Mouse (Mus musculus): Measurements from ENCODE around the gene Slx4ip. TPM values are rescaled to one million over a fixed set of nuclear protein-coding genes. Genes with fewer than 3 reads are reported as not detected.

The Slx4ip gene
- polyA plus RNA-seq, 1 experiment from 2014 or later: 6.3 TPM

- 63% methylated on average over 10 of the region's 10 CpGs for WGBS
- no peak for TF ChIP-seq CTCF (IDR thresholded peaks at IDR 0.05; ENCODE audit: low read depth)
- DNase-seq: no peak
Measured at GRCm38 (mm10) chr2:137092523-137093297, 201.7 kb downstream of the Slx4ip start.

GRCm38 (mm10) chr2:137093298-137093630, 202.2 kb downstream of the Slx4ip start:
- ATAC-seq (ENCODE audit: insufficient read depth) (no peak), DNase-seq (no peak)
- Histone ChIP-seq H3K4me2 (no peak overlapping the region), H3K9me3 (ENCODE audit: low read depth, low read length) (no peaks in the 10 kb centered on the region), H3K27me3 (ENCODE audit: insufficient read depth, low read length) (no peaks in the 10 kb centered on the region), H3K36me3 (ENCODE audit: insufficient read depth) (peaks cover 75% of the 10 kb centered on the region), H3K4me1 (ENCODE audit: insufficient read depth) (no peaks in the 10 kb centered on the region), H3K27ac (ENCODE audit: low read depth) (no peak overlapping the region), H3K9ac (no peak overlapping the region), H3K4me3 (ENCODE audit: low read depth, low read length) (no peak overlapping the region)
- WGBS: 81% methylated on average over 7 of the region's 7 CpGs
- no peak for TF ChIP-seq CTCF (IDR thresholded peaks at IDR 0.05; ENCODE audit: low read depth)

More at GRCm38 (mm10) chr2:137092523-137093297, 201.7 kb downstream of the Slx4ip start:
- no peak overlapping the region for H3K4me3 ChIP-seq (ENCODE audit: low read depth, low read length)
- no peaks in the 10 kb centered on the region for H3K4me1 ChIP-seq (ENCODE audit: insufficient read depth)
- no peak overlapping the region for H3K27ac ChIP-seq (ENCODE audit: low read depth)
- H3K4me2 ChIP-seq: no peak overlapping the region
- no peaks in the 10 kb centered on the region for H3K9me3 ChIP-seq (ENCODE audit: low read depth, low read length)
- H3K27me3 ChIP-seq (ENCODE audit: insufficient read depth, low read length): no peaks in the 10 kb centered on the region
- peaks cover 79% of the 10 kb centered on the region for H3K36me3 ChIP-seq (ENCODE audit: insufficient read depth)
- H3K9ac ChIP-seq: no peak overlapping the region
- ATAC-seq (ENCODE audit: insufficient read depth): no peak

GRCm38 (mm10) chr2:137094301-137094700, 203.3 kb downstream of the Slx4ip start:
- DNase-seq (no peak), ATAC-seq (ENCODE audit: insufficient read depth) (no peak)
- H3K4me1 ChIP-seq (ENCODE audit: insufficient read depth): no peaks in the 10 kb centered on the region
- H3K36me3 ChIP-seq (ENCODE audit: insufficient read depth): peaks cover 77% of the 10 kb centered on the region
- no peaks in the 10 kb centered on the region for H3K9me3 ChIP-seq (ENCODE audit: low read depth, low read length)
- H3K27me3 ChIP-seq (ENCODE audit: insufficient read depth, low read length): no peaks in the 10 kb centered on the region
- H3K4me2 ChIP-seq: no peak overlapping the region
- H3K4me3 ChIP-seq (ENCODE audit: low read depth, low read length): no peak overlapping the region
- no peak overlapping the region for H3K9ac ChIP-seq
- WGBS: 74% methylated on average over 8 of the region's 8 CpGs
- no peak overlapping the region for H3K27ac ChIP-seq (ENCODE audit: low read depth)
- TF ChIP-seq CTCF (IDR thresholded peaks at IDR 0.05; ENCODE audit: low read depth): no peak

GRCm38 (mm10) chr2:137096981-137097460, 206.0 kb downstream of the Slx4ip start:
- H3K27me3 ChIP-seq (ENCODE audit: insufficient read depth, low read length): no peaks in the 10 kb centered on the region
- no peak overlapping the region for H3K27ac ChIP-seq (ENCODE audit: low read depth)
- H3K4me1 ChIP-seq (ENCODE audit: insufficient read depth): no peaks in the 10 kb centered on the region
- H3K4me3 ChIP-seq (ENCODE audit: low read depth, low read length): no peak overlapping the region
- no peak for TF ChIP-seq CTCF (IDR thresholded peaks at IDR 0.05; ENCODE audit: low read depth)
- H3K36me3 ChIP-seq (ENCODE audit: insufficient read depth): peaks cover 62% of the 10 kb centered on the region; the same call in 1 of the 2 replicates
- H3K4me2 ChIP-seq: no peak overlapping the region
- no peaks in the 10 kb centered on the region for H3K9me3 ChIP-seq (ENCODE audit: low read depth, low read length)
- WGBS: 19% methylated on average over 5 of the region's 5 CpGs
- ATAC-seq (ENCODE audit: insufficient read depth) (no peak), DNase-seq (no peak)
- H3K9ac ChIP-seq: no peak overlapping the region

DNA sequence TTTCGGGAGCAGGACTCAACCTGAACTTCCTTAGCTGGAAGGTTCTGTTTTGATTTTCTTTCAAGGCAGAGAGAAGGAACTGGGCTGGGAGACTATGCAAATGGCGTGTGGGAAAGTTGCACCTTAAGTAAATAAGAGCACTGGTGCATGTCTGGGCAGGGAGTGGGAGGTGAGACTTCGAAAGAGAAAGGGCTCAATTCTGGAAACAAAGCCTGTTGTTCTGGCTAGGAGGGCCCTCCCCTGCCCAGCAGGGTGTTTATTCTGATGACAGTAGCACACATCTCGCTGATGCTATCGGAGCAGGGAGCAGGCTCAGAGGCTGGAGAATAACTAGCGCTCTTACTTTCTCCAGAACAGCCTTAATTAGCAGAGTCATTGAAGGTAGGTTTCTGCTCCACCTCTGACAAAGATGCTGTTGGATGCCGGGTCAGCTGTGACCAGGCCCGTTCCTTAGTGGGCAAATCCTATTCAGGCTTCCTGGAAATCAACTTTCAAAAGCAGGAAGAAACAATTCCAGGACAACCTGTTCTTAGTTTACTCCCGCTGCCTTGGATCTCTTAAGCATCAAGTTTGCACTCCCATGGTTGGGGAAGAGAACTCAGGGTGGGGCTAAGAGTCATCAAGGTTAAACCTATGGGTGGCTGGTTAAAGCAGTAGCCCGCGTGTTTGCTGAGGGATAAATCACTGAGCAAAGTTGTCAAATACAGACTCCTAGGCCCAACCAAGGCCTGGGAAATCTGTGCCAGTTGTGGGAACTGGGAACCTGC, 207.4 kb downstream of the Slx4ip start:
- no peak for TF ChIP-seq CTCF (IDR thresholded peaks at IDR 0.05; ENCODE audit: low read depth)
- no peaks in the 10 kb centered on the region for H3K9me3 ChIP-seq (ENCODE audit: low read depth, low read length)
- no peak overlapping the region for H3K4me2 ChIP-seq
- 59% methylated on average over 11 of the region's 11 CpGs for WGBS
- no peaks in the 10 kb centered on the region for H3K27me3 ChIP-seq (ENCODE audit: insufficient read depth, low read length)
- H3K4me1 ChIP-seq (ENCODE audit: insufficient read depth): no peaks in the 10 kb centered on the region
- peaks cover 51% of the 10 kb centered on the region; the same call in 1 of the 2 replicates for H3K36me3 ChIP-seq (ENCODE audit: insufficient read depth)
- ATAC-seq (ENCODE audit: insufficient read depth) (no peak), DNase-seq (no peak)
- H3K4me3 ChIP-seq (ENCODE audit: low read depth, low read length): no peak overlapping the region
- no peak overlapping the region for H3K27ac ChIP-seq (ENCODE audit: low read depth)
- no peak overlapping the region for H3K9ac ChIP-seq

DNA sequence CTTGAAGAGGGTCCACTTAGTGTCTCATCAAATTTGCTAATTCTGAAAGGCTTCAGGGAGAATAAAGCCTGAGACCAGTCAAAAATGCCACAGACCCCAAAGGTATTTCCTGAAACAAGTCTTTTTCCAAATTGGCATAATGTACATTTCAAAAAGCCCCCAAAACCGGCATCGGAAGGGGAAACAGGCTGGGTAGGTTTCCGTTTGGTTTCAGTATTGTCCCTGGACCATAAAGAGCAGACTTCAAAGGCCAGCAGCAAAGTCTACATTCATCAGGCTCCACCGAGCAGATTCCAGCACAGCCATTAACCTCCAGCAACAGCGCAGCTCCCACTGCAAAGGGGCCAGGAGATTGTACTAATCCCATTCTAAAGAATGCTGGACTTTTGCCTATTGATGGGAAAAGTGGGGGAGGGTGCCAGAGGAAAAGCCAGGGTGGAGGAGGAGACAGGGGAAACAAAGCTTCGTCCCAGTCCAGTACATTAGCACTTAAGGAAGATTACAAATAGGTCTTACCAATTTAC, 208.3 kb downstream of the Slx4ip start:
- Histone ChIP-seq H3K36me3 (ENCODE audit: insufficient read depth) (peaks cover 49% of the 10 kb centered on the region; the same call in 1 of the 2 replicates), H3K9ac (no peak overlapping the region), H3K4me2 (no peak overlapping the region), H3K9me3 (ENCODE audit: low read depth, low read length) (no peaks in the 10 kb centered on the region), H3K27ac (ENCODE audit: low read depth) (no peak overlapping the region), H3K4me3 (ENCODE audit: low read depth, low read length) (no peak overlapping the region), H3K4me1 (ENCODE audit: insufficient read depth) (no peaks in the 10 kb centered on the region), H3K27me3 (ENCODE audit: insufficient read depth, low read length) (no peaks in the 10 kb centered on the region)
- TF ChIP-seq CTCF (IDR thresholded peaks at IDR 0.05; ENCODE audit: low read depth): no peak
- DNase-seq (peak; percentile 21), ATAC-seq (ENCODE audit: insufficient read depth) (no peak)
- 26% methylated on average over 6 of the region's 6 CpGs for WGBS

GRCm38 (mm10) chr2:137101074-137101473, 210.1 kb downstream of the Slx4ip start:
- ATAC-seq (ENCODE audit: insufficient read depth) (peak; percentile 79; the same call in 1 of the 2 replicates), DNase-seq (peak; percentile 67)
- Histone ChIP-seq H3K27ac (ENCODE audit: low read depth) (no peak overlapping the region), H3K4me2 (no peak overlapping the region), H3K9ac (no peak overlapping the region), H3K4me3 (ENCODE audit: low read depth, low read length) (no peak overlapping the region), H3K9me3 (ENCODE audit: low read depth, low read length) (no peaks in the 10 kb centered on the region), H3K4me1 (ENCODE audit: insufficient read depth) (no peaks in the 10 kb centered on the region), H3K36me3 (ENCODE audit: insufficient read depth) (peaks cover 47% of the 10 kb centered on the region; the same call in 1 of the 2 replicates), H3K27me3 (ENCODE audit: insufficient read depth, low read length) (no peaks in the 10 kb centered on the region)
- 40% methylated on average over 5 of the region's 5 CpGs for WGBS
- TF ChIP-seq CTCF (IDR thresholded peaks at IDR 0.05; ENCODE audit: low read depth): no peak

Measured in lung, embryonic 14.5 days (tissue).